Mouse (Mus musculus) hindbrain, embryonic 11.5 days (tissue): Measurements from ENCODE around the gene Tspear. TPM values are rescaled to one million over a fixed set of nuclear protein-coding genes. Genes with fewer than 3 reads are reported as not detected.
A peak's percentile ranks its signal among the peaks of the same experiment; 100 is the strongest.

Source experiments
- ATAC-seq: fragments of 200-750 bp; cut with Nextera tagmentation; 2 replicates; pipeline ENCODE4 v1.8.0; 2017; ENCODE audit warnings: mild to moderate bottlenecking, moderate TSS enrichment, moderate library complexity; ENCODE audit not compliant: low FRiP score
- DNase-seq: peaks from one replicate; pipeline ENCODE4 v3.0.0-alpha.2; 2015; ENCODE audit warnings: low spot score
- H3K27ac ChIP-seq: fragments of 300-500 bp; sonication (generic); 2 replicates; pipeline ENCODE4 v1.5.1; 2014; ENCODE audit warnings: mild to moderate bottlenecking, low read depth, low read length
- H3K27me3 ChIP-seq: fragments of 300-500 bp; sonication (generic); 2 replicates; pipeline ENCODE4 v1.6.1; 2014; ENCODE audit warnings: mild to moderate bottlenecking, low read length, moderate library complexity, mixed read lengths; ENCODE audit not compliant: control insufficient read depth, insufficient read depth
- H3K36me3 ChIP-seq: fragments of 300-500 bp; sonication (generic); 2 replicates; pipeline ENCODE4 v1.6.1; 2014; ENCODE audit warnings: mild to moderate bottlenecking, low read length, moderate library complexity, mixed read lengths; ENCODE audit not compliant: control insufficient read depth, insufficient read depth
- H3K4me1 ChIP-seq: fragments of 300-500 bp; sonication (generic); replicated peaks from 2 replicates; pipeline ENCODE4 v1.6.1; 2014; ENCODE audit warnings: low read length, mixed read lengths; ENCODE audit not compliant: control insufficient read depth, insufficient read depth
- H3K4me2 ChIP-seq: fragments of 300-500 bp; sonication (generic); replicated peaks from 2 replicates; pipeline ENCODE4 v1.6.1; 2014; ENCODE audit warnings: mild to moderate bottlenecking, low read depth, low read length
- H3K4me3 ChIP-seq: fragments of 300-500 bp; sonication (generic); 2 replicates; pipeline ENCODE4 v1.5.1; 2014; ENCODE audit warnings: low read depth, low read length
- H3K9ac ChIP-seq: fragments of 300-500 bp; sonication (generic); 2 replicates; pipeline ENCODE4 v1.6.1; 2014; ENCODE audit warnings: low read depth, low read length
- H3K9me3 ChIP-seq: fragments of 300-500 bp; sonication (generic); 2 replicates; pipeline ENCODE4 v1.6.1; 2016; ENCODE audit warnings: low read length; ENCODE audit not compliant: control insufficient read depth
- WGBS: fragments of 180-500 bp; shearing (Covaris S2); extraction: QIAGEN DNeasy Blood & Tissue Kit; methylation state at CpG from one replicate; pipeline ENCODE4 v1.1.7; 2014; 5-methylcytosine and 5-hydroxymethylcytosine counted together
- polyA plus RNA-seq: library from polyadenylated mRNA; unstranded; fragments of >200 nt; fragmentation: Nextera tagmentation; extraction: Ambion mirVana; gene quantifications from 2 replicates; pipeline ENCODE4 v1.2.1, GENCODE M21; 2014

Tspear gene
- 0.56 and 0.64 TPM in 2 replicates for polyA plus RNA-seq

DNA sequence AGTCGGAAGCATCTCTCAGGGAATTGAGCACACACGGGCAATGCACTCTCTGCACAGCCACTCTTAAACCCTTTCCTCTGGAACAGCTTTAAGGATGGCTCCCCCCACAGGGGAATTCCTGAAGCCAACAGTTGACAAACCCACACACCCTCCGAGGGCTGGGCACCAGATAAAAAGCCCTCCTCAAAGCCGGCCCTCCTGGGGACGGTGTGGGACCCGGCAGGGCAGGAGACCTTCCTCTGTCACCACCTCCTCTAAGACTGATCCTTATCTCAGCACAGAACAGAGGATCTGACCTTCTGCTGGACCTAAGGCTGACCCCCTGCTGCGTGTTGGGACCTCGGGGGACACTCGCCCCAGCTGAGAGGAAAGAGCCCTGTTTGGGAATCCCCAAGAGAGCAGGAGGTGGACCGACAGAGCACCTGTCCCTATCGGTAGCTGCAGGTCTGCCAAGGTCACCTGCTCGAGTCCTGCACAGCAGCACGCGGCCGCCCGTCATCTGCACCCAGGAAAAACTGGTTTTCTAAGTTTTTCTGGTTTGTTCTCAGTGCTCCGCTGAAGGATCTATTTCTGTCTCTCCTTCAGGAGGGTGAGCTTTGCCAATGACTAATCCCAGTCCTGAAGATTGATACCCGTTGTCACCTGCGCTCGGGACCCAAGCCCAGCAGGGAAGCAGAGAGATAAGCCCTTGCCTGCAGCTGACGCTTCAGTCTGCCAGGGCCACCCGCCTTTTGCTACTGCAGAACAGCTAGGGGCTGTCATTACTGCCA, at the start of gene Tspear:
Tspear (plus strand) TSS at position 675 of the 770 bp plus-strand sequence.
- WGBS, result 5% methylated on average over 22 of the region's 22 CpGs
- no peak within 1 kb of the TSS for H3K4me3 ChIP-seq
- H3K36me3 ChIP-seq, result no peaks in the 10 kb centered on the region
- DNase-seq (peak; percentile 5), ATAC-seq (no peak)
- H3K9ac ChIP-seq, result no peak within 1 kb of the TSS
- H3K9me3 ChIP-seq, result no peaks in the 10 kb centered on the region
- no peaks in the 10 kb centered on the region for H3K4me1 ChIP-seq
- H3K27me3 ChIP-seq, result peaks cover 17% of the 10 kb centered on the region
- H3K27ac ChIP-seq, result no peak within 1 kb of the TSS
- H3K4me2 ChIP-seq, result no peak within 1 kb of the TSS

DNA sequence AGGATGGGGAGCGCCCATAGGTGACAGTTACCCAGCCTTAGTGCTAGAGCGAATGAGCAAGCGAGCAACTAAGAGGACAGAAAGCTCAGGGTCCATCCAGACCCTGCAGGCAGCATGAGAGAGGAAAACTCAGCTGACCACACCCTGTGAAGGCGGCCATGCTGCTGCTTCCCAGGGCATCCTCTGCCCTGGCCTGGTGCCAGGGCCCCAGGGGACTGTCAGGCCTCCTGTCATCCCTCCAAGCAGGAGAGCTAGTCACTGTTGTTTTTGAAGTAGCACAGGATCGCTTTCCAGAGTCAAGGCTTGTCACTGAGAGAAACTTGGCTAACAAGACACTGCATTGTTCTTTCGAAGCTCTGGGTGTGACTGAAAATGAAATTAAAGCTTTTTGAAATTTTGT, 47.4 kb upstream of the Tspear start:
- DNase-seq (no peak), ATAC-seq (no peak)
- Histone ChIP-seq H3K9me3 (no peaks in the 10 kb centered on the region), H3K4me2 (no peak overlapping the region), H3K4me3 (no peak overlapping the region), H3K9ac (no peak overlapping the region), H3K36me3 (peaks cover 5% of the 10 kb centered on the region), H3K27me3 (no peaks in the 10 kb centered on the region), H3K4me1 (no peaks in the 10 kb centered on the region), H3K27ac (no peak overlapping the region)
- WGBS, result 88% methylated on average over 6 of the region's 6 CpGs

DNA sequence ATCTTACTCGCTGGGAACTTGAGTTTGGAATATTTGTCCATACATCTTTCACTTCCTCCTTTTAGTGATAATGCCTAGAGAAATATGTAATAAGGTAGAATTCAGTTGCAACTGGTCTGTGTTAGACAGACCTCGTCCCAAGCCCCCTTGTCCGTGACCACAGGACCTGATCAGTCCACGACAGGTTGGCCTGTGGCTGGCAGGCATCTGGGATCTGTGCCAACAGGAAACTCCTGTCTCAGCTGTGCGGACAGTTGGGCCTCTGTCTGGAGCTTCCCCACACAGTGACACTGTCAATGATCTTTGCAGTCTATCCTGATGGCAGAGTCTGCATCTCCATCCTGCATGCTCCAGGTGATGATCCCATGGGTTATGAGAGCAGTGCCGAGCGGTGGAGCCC, 43.2 kb upstream of the Tspear start:
- Histone ChIP-seq H3K4me2 (no peak overlapping the region), H3K4me3 (no peak overlapping the region), H3K9ac (no peak overlapping the region), H3K27ac (no peak overlapping the region), H3K9me3 (no peaks in the 10 kb centered on the region), H3K36me3 (peaks cover 13% of the 10 kb centered on the region), H3K4me1 (no peaks in the 10 kb centered on the region), H3K27me3 (no peaks in the 10 kb centered on the region)
- DNase-seq, result no peak
- no peak for ATAC-seq
- WGBS, result 96% methylated on average over 7 of the region's 7 CpGs

DNA sequence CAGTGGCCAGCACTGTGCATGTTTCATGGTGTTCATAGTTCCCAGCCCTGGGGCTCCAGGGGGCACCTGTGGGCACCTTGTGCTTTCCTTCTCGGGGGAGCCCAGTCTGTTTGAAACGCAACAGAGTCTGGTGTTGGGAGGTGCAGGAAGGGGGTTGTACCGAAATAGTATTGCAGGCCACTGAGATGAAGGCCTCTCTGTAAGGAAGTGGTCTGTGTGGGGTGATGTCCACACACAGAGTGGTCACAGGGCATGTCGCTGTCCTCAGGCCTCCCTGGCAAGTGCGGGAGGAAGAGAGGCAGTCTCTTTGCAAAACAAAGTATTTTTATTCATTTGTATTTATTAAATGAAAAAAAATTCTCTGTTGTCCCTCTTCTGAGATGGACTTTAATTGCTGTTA, 40.8 kb upstream of the Tspear start:
- Histone ChIP-seq H3K9me3 (no peaks in the 10 kb centered on the region), H3K27me3 (no peaks in the 10 kb centered on the region), H3K4me3 (no peak overlapping the region), H3K36me3 (peaks cover 12% of the 10 kb centered on the region), H3K9ac (no peak overlapping the region), H3K4me1 (no peaks in the 10 kb centered on the region), H3K27ac (no peak overlapping the region), H3K4me2 (no peak overlapping the region)
- WGBS, result 96% methylated on average over 5 of the region's 5 CpGs
- ATAC-seq (no peak), DNase-seq (no peak)

DNA sequence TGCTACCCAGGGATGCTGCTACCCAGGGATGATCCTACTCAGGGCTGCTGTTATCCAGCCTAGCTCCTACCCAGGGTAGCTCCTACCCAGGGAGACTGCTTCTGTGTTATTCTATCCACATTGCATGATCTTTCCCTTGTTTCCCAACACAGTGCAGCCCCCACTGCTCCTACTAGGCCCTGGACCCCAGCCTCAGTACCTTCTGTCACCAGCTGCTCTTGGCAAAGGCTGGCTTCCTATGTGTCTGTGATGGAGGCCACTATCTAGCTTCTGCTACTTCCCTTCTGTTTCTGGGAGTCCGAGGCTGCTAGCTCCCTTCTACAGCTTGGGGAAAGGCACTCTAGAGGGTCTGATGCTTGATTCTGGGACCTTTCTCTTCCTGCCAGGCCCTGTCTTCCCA, 38.9 kb upstream of the Tspear start:
- no peaks in the 10 kb centered on the region for H3K27me3 ChIP-seq
- peaks cover 10% of the 10 kb centered on the region for H3K36me3 ChIP-seq
- no peak for DNase-seq
- no peak overlapping the region for H3K4me3 ChIP-seq
- no peak overlapping the region for H3K4me2 ChIP-seq
- H3K9ac ChIP-seq, result no peak overlapping the region
- no peak for ATAC-seq
- 88% methylated on average over 1 of the region's 1 CpGs for WGBS
- H3K4me1 ChIP-seq, result no peaks in the 10 kb centered on the region
- H3K9me3 ChIP-seq, result no peaks in the 10 kb centered on the region
- H3K27ac ChIP-seq, result no peak overlapping the region

DNA sequence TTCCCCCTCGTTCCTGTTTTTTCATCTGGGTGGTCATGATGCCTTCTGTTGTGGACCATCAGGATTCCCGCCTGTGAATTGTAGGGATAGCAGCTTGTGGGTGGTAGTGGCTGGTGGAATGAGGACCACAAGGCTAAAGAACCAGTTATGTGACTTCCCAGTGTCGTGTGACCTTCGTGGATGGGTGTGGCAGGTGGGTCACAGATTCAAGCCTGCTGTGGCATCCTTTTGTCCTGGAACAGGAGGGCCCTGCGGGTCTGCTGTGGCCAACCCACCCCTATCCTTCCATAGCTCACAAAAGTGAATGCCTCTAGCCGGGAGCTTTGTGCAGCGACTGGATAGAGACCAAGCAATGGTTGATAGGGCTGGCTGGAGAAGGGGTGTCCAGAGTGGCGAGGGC, 38.5 kb upstream of the Tspear start:
- H3K4me1 ChIP-seq, result no peaks in the 10 kb centered on the region
- no peak overlapping the region for H3K4me3 ChIP-seq
- no peaks in the 10 kb centered on the region for H3K9me3 ChIP-seq
- no peak overlapping the region for H3K27ac ChIP-seq
- H3K9ac ChIP-seq, result no peak overlapping the region
- ATAC-seq (no peak), DNase-seq (no peak)
- peaks cover 10% of the 10 kb centered on the region for H3K36me3 ChIP-seq
- WGBS, result 82% methylated on average over 8 of the region's 8 CpGs
- H3K27me3 ChIP-seq, result no peaks in the 10 kb centered on the region
- H3K4me2 ChIP-seq, result no peak overlapping the region

DNA sequence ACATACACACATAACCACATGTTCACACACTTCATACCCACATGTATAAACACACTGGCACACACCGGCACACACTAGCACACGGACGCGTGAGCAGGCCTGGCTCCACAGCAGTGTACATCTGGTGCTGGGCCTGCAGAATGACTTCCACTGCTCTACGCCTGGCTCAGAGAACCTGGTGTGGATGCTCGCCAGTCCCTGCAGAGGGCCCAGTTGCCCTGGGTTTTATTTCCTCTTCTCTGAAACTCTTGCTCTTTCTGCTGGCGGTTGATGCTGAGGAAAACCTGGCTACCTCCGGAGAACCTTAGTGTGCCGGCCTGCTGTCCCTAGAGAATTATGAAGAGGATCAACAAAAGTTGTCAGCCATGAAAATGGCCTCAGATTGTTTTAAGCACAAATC, 34.3 kb upstream of the Tspear start:
- Histone ChIP-seq H3K27ac (no peak overlapping the region), H3K9ac (no peak overlapping the region), H3K27me3 (no peaks in the 10 kb centered on the region), H3K9me3 (no peaks in the 10 kb centered on the region), H3K4me3 (no peak overlapping the region), H3K4me1 (no peaks in the 10 kb centered on the region), H3K4me2 (no peak overlapping the region), H3K36me3 (no peaks in the 10 kb centered on the region)
- DNase-seq (no peak), ATAC-seq (no peak)
- WGBS, result 86% methylated on average over 9 of the region's 9 CpGs

DNA sequence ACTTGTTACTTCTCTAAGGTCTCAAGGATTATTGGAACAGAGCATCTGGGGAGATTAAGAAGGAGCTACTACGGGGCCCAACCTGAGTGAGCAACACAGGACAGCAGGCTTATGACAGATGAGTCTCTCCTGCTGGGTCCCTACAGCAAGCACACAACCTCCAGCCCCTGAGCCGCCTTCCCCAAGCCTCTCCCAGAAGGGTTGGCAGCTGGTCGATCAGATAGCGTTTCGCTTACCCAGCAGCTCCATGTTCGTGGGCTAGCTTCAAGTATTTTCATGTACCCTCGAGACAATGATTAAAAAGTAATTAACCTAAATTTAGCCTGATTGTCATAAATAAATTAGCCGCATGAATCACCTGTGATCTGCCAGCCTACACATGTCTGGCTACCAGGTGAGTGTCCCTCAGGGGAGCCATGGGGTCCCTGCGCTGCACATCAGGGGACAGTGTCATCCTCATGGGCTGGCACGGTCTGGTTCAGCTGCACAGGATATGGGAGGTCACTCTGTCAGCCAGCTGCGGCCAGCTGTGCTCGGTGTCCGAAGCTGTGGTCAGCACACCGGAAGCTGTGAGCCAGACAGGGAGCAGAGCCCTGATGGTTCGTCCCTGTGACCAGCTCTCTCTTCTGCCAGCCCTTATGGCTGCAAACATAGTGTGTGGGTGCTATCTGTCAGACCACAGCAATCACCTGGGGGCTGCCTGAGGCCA, 27.9 kb upstream of the Tspear start:
- H3K4me1 ChIP-seq, result no peaks in the 10 kb centered on the region

More for the DNA sequence above, 27.9 kb upstream of the Tspear start:
- no peaks in the 10 kb centered on the region for H3K27me3 ChIP-seq
- 78% methylated on average over 15 of the region's 15 CpGs for WGBS
- DNase-seq (no peak), ATAC-seq (no peak)
- H3K4me3 ChIP-seq, result no peak overlapping the region
- no peaks in the 10 kb centered on the region for H3K9me3 ChIP-seq
- H3K27ac ChIP-seq, result no peak overlapping the region
- H3K9ac ChIP-seq, result no peak overlapping the region
- no peak overlapping the region for H3K4me2 ChIP-seq
- no peaks in the 10 kb centered on the region for H3K36me3 ChIP-seq
